Mouse (Mus musculus) midbrain, embryonic 12.5 days (tissue): ENCODE data around the gene Gpr62. TPM values are rescaled to one million over a fixed set of nuclear protein-coding genes. Genes with fewer than 3 reads are reported as not detected.
"Not testable (repeated sequence)": the region's sequence is repeated elsewhere in the genome, so short reads cannot be mapped to it uniquely, and the experiment has no call there.

ENCODE experiments used
- ATAC-seq: fragments of 200-750 bp; cut with Nextera tagmentation; 2 replicates; pipeline ENCODE4 v1.8.0; 2017; ENCODE audit warnings: low read depth, moderate TSS enrichment, moderate library complexity; ENCODE audit not compliant: low FRiP score
- H3K27ac ChIP-seq: fragments of 300-500 bp; sonication (generic); replicated peaks from 2 replicates; pipeline ENCODE4 v1.5.1; 2016; ENCODE audit warnings: mild to moderate bottlenecking
- H3K27me3 ChIP-seq: fragments of 300-500 bp; sonication (generic); 2 replicates; pipeline ENCODE4 v1.6.1; 2016; ENCODE audit warnings: mild to moderate bottlenecking
- H3K36me3 ChIP-seq: fragments of 300-500 bp; sonication (generic); 2 replicates; pipeline ENCODE4 v1.6.1; 2016
- H3K4me1 ChIP-seq: fragments of 300-500 bp; sonication (generic); 2 replicates; pipeline ENCODE4 v1.6.1; 2016
- H3K4me2 ChIP-seq: fragments of 300-500 bp; sonication (generic); replicated peaks from 2 replicates; pipeline ENCODE4 v1.6.1; 2016; ENCODE audit warnings: mild to moderate bottlenecking, moderate library complexity
- H3K4me3 ChIP-seq: fragments of 300-500 bp; sonication (generic); 2 replicates; pipeline ENCODE4 v1.5.1; 2016; ENCODE audit warnings: mild to moderate bottlenecking
- H3K9ac ChIP-seq: fragments of 300-500 bp; sonication (generic); replicated peaks from 2 replicates; pipeline ENCODE4 v1.6.1; 2016; ENCODE audit warnings: mild to moderate bottlenecking, moderate library complexity
- H3K9me3 ChIP-seq: fragments of 300-500 bp; sonication (generic); 2 replicates; pipeline ENCODE4 v1.6.1; 2016; ENCODE audit warnings: mild to moderate bottlenecking
- WGBS: fragments of 180-500 bp; shearing (Covaris S2); methylation state at CpG from one replicate; pipeline ENCODE4 v1.1.7; 2016; 5-methylcytosine and 5-hydroxymethylcytosine counted together
- polyA plus RNA-seq: library from polyadenylated mRNA; unstranded; fragments of >200 nt; fragmentation: Nextera tagmentation; extraction: Ambion mirVana; gene quantifications from 2 replicates; pipeline ENCODE4 v1.2.1, GENCODE M21; 2016

Gpr62 gene
- polyA plus RNA-seq = 0.71 and 0.79 TPM in 2 replicates

DNA sequence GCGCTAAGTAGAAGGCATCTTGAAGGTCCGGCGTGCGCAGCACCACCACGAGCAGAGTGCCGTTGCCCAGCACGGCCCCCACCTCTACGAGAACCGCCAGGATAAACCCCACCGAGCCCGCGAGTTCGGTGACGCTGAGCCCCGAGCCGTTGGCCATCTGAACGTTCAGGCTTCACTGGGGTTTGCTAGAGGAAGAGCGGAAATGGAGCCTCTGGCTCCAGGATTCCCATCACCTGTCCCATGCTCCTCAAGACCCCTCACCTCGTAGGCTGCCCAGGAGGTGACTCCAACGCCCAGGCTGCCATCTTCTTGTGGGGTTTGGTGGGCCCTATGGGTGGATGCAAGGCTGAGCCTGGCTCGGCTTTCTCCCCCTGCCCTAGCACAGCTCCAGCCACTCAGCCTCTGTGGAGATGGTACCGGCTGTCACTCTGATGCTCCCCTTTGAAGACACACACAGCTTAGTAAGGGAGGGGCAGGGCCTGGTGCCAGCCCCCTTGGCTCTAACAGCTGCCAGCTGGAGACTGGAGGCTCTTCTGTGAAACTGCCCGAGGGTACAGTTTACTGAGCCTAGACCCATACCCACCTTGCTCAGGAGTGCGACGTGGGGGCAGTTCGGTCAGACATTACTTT lies at the start of gene Gpr62:
Gpr62 (minus strand) TSS at position 368 of the 630 bp plus-strand sequence.
- Histone ChIP-seq H3K36me3 (peaks cover 41% of the 10 kb centered on the region), H3K4me1 (peaks cover 21% of the 10 kb centered on the region), H3K27ac (peak within 1 kb of the TSS; percentile 79), H3K4me3 (peak within 1 kb of the TSS; percentile 46), H3K4me2 (peak within 1 kb of the TSS; percentile 86), H3K27me3 (peaks cover 29% of the 10 kb centered on the region), H3K9ac (peak within 1 kb of the TSS; percentile 68), H3K9me3 (no peaks in the 10 kb centered on the region)
- 30% methylated on average over 26 of the region's 26 CpGs for WGBS
- 0 out of 2 replicates have a peak, but pooled peaks have one; percentile 7 for ATAC-seq

DNA sequence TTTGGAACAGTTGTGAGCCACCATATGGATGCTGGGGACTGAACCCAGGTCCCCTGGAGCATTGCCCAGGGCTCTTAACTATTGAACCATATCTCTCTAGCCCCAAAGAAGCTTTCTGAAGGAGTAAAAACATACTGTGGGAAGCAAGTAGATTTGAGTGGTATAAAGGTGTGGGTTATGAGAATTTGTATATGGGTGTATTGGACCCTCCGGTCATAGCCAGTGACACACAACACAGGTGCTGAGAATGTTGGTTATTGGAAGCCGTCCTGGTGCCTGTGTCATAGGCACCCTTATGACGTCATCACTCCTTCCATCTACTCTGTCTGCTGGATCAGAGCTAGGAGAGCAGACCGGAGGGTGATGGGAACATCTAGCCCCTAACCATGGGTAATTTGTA lies 48.5 kb upstream of the Gpr62 start, which contains the start of gene Iqcf5:
Iqcf5 (plus strand) TSS at position 301 of the 400 bp plus-strand sequence.
- H3K4me2 ChIP-seq = no peak within 1 kb of the TSS
- no peak for ATAC-seq

DNA sequence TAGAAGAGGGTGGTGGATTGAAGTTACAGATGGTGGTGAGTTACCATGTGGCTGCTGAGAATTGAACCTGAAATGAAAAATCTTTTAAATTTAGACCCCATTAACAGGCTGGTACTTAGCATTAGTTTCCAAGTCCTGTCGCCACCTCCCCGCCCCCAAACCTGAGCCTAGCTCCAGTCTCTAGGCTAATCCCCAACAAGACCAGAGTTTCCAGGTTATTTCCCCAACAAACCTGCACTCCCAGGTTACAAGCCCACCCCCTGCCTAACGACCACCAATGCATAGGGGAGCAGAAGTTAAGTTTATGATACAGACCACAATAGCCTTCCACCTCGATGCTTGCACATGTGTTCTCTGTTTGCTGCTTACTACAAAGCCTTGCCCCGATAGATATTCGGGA lies 47.8 kb upstream of the Gpr62 start:
- no peak for ATAC-seq
- 80% methylated on average over 6 of the region's 6 CpGs for WGBS
- Histone ChIP-seq H3K27me3 (no peaks in the 10 kb centered on the region), H3K9me3 (no peaks in the 10 kb centered on the region), H3K27ac (no peak overlapping the region), H3K9ac (no peak overlapping the region), H3K4me2 (no peak overlapping the region), H3K4me1 (no peaks in the 10 kb centered on the region), H3K36me3 (no peaks in the 10 kb centered on the region), H3K4me3 (no peak overlapping the region)

More for the DNA sequence above, 48.5 kb upstream of the Gpr62 start, which contains the start of gene Iqcf5:
- no peaks in the 10 kb centered on the region for H3K36me3 ChIP-seq
- no peak within 1 kb of the TSS for H3K9ac ChIP-seq
- H3K4me1 ChIP-seq = no peaks in the 10 kb centered on the region
- no peak within 1 kb of the TSS for H3K4me3 ChIP-seq
- H3K9me3 ChIP-seq = no peaks in the 10 kb centered on the region
- no peaks in the 10 kb centered on the region for H3K27me3 ChIP-seq
- 93% methylated on average over 4 of the region's 4 CpGs for WGBS
- no peak within 1 kb of the TSS for H3K27ac ChIP-seq

DNA sequence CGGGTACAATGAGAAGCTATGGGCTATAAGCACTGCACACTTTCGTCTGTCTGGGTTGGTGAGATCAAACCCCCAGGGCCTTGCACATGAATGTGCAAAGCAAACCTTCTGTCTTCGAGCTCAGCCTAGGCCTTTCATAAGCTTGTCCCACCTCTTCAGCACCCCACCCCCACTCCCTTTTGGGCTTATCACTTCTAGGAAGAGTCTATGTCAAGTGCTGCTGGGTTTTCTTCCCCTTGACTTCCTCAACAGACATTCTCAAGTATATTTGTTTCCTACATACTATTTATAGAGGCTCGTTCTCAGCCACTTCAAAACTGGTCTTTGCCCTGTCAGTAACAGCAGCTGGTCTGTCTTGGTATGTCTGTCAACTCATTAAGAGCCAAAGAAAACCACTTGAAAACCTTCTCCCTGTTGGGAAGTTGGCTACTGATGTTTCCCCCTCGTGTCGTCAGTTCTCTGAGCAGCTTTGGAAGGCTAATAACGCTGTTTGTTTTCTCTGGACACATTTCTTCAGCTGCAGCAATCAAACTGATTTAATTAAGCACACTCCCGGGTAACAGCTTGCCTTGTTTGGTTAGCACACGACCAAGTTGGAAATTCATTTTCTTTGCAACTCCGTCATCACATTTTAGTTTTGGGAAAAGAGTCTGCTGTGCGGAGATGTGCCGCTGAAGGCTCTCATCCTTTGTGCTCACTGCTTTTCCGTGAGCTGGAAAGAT lies 47.2 kb upstream of the Gpr62 start:
- 69% methylated on average over 13 of the region's 13 CpGs for WGBS
- no peak overlapping the region for H3K27ac ChIP-seq
- no peaks in the 10 kb centered on the region for H3K36me3 ChIP-seq
- no peak overlapping the region for H3K4me2 ChIP-seq
- H3K27me3 ChIP-seq = no peaks in the 10 kb centered on the region
- no peaks in the 10 kb centered on the region for H3K4me1 ChIP-seq
- H3K4me3 ChIP-seq = no peak overlapping the region
- ATAC-seq = no peak
- H3K9ac ChIP-seq = no peak overlapping the region
- no peaks in the 10 kb centered on the region for H3K9me3 ChIP-seq

DNA sequence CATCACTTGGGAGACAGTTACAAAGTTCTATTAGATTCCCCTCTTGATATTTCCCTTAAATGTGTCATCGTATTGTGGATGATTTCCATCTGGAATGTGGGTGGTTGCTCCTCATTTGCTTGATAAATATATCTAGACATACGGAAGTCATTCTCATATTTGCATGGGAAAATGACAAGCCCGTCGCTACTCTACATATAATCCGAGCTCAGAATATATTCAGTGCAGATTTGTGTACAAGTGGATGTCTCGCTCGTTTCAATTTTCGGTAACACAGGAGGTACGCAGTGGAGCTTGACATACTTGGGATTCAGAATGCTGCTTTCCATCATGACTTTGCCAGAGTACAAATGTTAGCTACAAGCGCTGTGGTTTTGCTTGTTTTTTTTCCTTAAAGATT lies 43.6 kb upstream of the Gpr62 start:
- ATAC-seq = no peak
- WGBS = 94% methylated on average over 10 of the region's 10 CpGs

DNA sequence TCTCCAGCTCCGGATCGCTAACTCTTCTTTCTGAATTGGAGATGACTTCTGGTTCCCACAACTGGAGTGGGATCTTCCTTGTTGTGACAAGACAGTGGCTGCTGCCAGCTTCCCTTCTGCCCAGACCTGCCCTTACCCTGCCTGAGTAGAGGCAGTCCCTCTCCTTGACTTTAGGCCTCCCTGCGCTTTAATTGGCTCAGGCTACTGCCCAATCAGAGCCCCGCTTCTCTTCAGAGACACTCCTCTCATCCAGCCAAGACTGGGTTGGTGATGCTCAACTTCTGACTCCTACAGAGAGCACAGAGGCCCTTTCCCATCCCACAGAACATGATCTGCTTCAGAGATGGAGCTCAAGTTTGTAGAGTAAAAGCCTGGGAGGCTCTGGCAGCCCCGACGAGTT lies 38.5 kb upstream of the Gpr62 start:
- no peak overlapping the region for H3K4me3 ChIP-seq
- no peak for ATAC-seq
- H3K4me1 ChIP-seq = no peaks in the 10 kb centered on the region
- no peak overlapping the region for H3K27ac ChIP-seq
- 73% methylated on average over 6 of the region's 6 CpGs for WGBS
- H3K4me2 ChIP-seq = no peak overlapping the region
- no peaks in the 10 kb centered on the region for H3K9me3 ChIP-seq
- H3K27me3 ChIP-seq = no peaks in the 10 kb centered on the region
- no peak overlapping the region for H3K9ac ChIP-seq
- H3K36me3 ChIP-seq = no peaks in the 10 kb centered on the region

More for the DNA sequence above, 43.6 kb upstream of the Gpr62 start:
- Histone ChIP-seq H3K27me3 (no peaks in the 10 kb centered on the region), H3K36me3 (no peaks in the 10 kb centered on the region), H3K27ac (no peak overlapping the region), H3K4me1 (no peaks in the 10 kb centered on the region), H3K4me3 (no peak overlapping the region), H3K9ac (no peak overlapping the region), H3K9me3 (no peaks in the 10 kb centered on the region), H3K4me2 (no peak overlapping the region)

DNA sequence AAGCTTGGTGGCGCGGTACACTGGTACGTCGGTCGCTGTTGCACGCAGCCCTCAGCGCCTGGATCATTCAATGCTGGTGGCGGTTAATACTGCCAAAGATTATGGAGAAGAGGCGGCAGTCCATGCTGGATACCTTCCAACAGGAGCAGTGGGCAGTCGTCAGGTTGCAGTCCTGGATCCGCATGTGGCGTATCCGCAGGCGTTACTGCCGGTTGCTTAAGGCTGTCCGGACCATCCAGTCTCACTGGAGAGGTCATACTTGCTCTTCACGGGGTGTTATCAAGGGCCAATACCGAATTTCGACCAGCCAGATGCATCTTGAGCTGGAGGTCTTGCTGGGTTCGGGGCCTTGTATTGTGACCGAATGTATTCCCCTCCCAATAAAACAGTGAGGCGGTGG lies 36.1 kb upstream of the Gpr62 start:
- ATAC-seq = no peak
- no peak overlapping the region for H3K9ac ChIP-seq
- WGBS = 90% methylated on average over 22 of the region's 22 CpGs
- no peaks in the 10 kb centered on the region for H3K4me1 ChIP-seq
- H3K36me3 ChIP-seq = no peaks in the 10 kb centered on the region
- H3K27ac ChIP-seq = no peak overlapping the region
- H3K4me2 ChIP-seq = no peak overlapping the region
- H3K4me3 ChIP-seq = no peak overlapping the region
- no peaks in the 10 kb centered on the region for H3K27me3 ChIP-seq
- no peaks in the 10 kb centered on the region for H3K9me3 ChIP-seq

DNA sequence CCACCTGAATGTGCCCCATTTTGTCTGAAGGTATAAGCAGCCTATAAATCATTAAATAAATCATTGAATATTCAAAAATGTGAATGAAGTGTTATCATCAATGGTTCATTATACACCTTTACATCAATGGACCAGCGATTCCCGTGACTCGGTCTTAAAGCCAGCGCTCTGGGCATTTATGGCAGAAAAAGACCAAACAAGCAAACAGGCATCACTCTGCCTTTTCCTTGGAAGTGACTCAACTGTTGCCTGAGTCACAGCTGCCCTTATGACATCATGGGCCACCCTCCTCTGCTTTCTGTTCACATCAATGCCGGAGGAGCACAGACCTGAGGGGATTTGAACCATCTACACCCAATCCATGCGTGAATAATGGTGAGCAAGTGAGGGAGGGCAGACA lies 33.9 kb upstream of the Gpr62 start, which contains the start of gene Iqcf1:
Iqcf1 (plus strand) TSS at position 301 of the 400 bp plus-strand sequence.
- Histone ChIP-seq H3K9me3 (no peaks in the 10 kb centered on the region), H3K4me2 (no peak within 1 kb of the TSS), H3K36me3 (no peaks in the 10 kb centered on the region), H3K4me1 (no peaks in the 10 kb centered on the region), H3K4me3 (no peak within 1 kb of the TSS), H3K27ac (no peak within 1 kb of the TSS), H3K27me3 (no peaks in the 10 kb centered on the region), H3K9ac (no peak within 1 kb of the TSS)
- WGBS = 96% methylated on average over 6 of the region's 6 CpGs
- ATAC-seq = no peak

DNA sequence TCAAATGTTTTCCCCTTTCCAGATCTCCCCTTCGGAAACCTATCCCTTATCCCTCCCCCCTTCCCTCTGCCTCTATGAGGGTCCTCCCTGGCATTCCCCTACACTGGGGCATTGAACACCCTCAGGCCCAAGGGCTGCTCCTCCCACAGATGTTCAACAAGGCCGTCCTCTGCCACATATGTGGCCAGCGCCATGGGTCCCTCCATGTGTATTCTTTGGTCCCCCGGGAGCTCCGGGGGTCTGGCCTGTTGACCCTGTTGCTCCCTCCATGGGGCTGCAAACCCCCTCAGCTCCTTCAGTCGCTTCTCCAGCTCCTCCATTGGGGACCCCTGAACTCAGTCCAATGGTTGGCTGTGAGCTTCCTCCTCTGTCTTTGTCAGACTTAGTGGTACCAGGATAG lies 21.9 kb upstream of the Gpr62 start:
- not testable (repeated sequence) for ATAC-seq, H3K27ac ChIP-seq, H3K4me3 ChIP-seq, H3K9ac ChIP-seq, H3K4me2 ChIP-seq, H3K9me3 ChIP-seq, H3K4me1 ChIP-seq, H3K27me3 ChIP-seq
- H3K36me3 ChIP-seq = peaks cover 36% of the 10 kb centered on the region
- 87% methylated on average over 6 of the region's 6 CpGs for WGBS

DNA sequence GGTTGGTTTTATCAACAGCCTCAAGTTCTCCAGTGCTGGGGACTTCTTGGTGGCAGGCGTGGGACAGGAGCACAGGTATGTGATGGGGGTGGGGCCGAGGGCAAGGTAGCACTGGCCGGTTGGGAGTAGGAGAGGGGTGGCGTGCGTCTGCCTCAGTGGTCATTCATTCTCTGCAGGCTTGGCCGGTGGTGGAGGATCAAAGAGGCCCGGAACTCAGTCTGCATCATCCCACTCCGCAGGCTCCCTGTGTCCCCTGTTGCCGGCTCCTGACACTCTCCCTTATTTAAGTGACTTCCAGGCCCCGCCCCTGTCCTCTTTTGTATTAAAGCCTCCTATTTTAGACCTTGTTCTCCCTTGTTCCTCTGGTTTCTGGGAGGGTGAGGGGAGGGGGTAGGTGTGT lies 19.3 kb upstream of the Gpr62 start:
- no peaks in the 10 kb centered on the region for H3K4me1 ChIP-seq
- no peaks in the 10 kb centered on the region for H3K27me3 ChIP-seq
- H3K4me3 ChIP-seq = no peak overlapping the region
- no peak overlapping the region for H3K4me2 ChIP-seq
- no peaks in the 10 kb centered on the region for H3K9me3 ChIP-seq
- no peak for ATAC-seq
- no peak overlapping the region for H3K9ac ChIP-seq
- H3K36me3 ChIP-seq = peaks cover 53% of the 10 kb centered on the region
- WGBS = 83% methylated on average over 9 of the region's 10 CpGs
- no peak overlapping the region for H3K27ac ChIP-seq

DNA sequence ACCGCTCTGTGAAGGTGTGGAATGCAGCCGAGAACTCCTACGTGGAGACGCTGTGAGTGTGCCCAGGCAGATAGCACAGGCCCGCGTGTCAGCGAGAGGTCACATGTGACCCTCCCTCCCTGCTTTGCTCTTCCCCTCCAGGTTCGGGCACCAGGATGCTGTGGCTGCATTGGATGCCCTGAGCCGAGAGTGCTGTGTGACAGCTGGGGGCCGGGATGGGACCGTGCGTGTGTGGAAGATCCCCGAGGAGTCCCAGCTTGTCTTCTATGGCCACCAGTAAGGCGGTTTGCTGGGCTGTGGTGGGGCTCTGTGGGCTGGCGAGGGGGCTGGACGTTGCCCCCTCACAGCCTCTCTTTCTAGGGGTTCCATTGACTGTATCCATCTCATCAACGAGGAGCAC lies 17.9 kb upstream of the Gpr62 start:
- WGBS = 94% methylated on average over 17 of the region's 17 CpGs
- no peaks in the 10 kb centered on the region for H3K27me3 ChIP-seq
- no peaks in the 10 kb centered on the region for H3K9me3 ChIP-seq
- no peak overlapping the region for H3K4me3 ChIP-seq
- no peak for ATAC-seq
- no peak overlapping the region for H3K27ac ChIP-seq
- no peak overlapping the region for H3K9ac ChIP-seq
- peaks cover 1% of the 10 kb centered on the region; the same call in 1 of the 2 replicates for H3K4me1 ChIP-seq
- peaks cover 53% of the 10 kb centered on the region for H3K36me3 ChIP-seq
- no peak overlapping the region for H3K4me2 ChIP-seq

DNA sequence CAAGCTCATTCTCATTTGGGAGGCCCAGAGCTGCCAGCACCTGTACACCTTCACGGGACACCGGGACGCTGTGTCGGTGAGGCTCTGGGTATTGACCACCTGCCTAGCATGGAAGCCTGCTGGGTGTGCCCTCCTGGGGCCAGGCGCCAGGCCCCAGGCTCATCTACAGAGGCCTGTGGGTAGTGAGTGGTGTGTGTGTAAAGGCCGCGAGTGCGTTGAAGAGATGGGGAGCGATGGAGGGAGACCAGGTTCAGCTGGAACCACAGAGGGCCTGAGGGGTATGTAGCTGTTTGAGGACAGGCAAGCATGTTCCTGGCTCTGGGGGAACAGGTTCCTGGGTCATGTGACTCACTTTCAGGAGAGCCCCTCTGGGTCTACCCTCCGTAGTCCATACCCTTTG lies 17.4 kb upstream of the Gpr62 start:
- Histone ChIP-seq H3K4me2 (no peak overlapping the region), H3K27ac (no peak overlapping the region), H3K4me1 (peaks cover 6% of the 10 kb centered on the region), H3K36me3 (peaks cover 53% of the 10 kb centered on the region), H3K27me3 (no peaks in the 10 kb centered on the region), H3K4me3 (no peak overlapping the region), H3K9me3 (no peaks in the 10 kb centered on the region), H3K9ac (no peak overlapping the region)
- 93% methylated on average over 10 of the region's 10 CpGs for WGBS
- ATAC-seq = no peak
